Mouse (Mus musculus) midbrain, embryonic 16.5 days (tissue): ENCODE results near the gene AI481877. TPM values are rescaled to one million over a fixed set of nuclear protein-coding genes. Genes with fewer than 3 reads are reported as not detected.

Source experiments
- ATAC-seq: fragments of 200-750 bp; cut with Nextera tagmentation; 2 replicates; pipeline ENCODE4 v1.8.0; 2017; ENCODE audit warnings: moderate TSS enrichment
- H3K27ac ChIP-seq: fragments of 300-500 bp; sonication (generic); 2 replicates; pipeline ENCODE4 v1.5.1; 2014; ENCODE audit warnings: mild to moderate bottlenecking, low read length, mixed read lengths
- H3K27me3 ChIP-seq: fragments of 300-500 bp; sonication (generic); 2 replicates; pipeline ENCODE4 v1.6.1; 2014; ENCODE audit warnings: low read depth, low read length, mixed read lengths; ENCODE audit not compliant: control insufficient read depth, insufficient read depth
- H3K36me3 ChIP-seq: fragments of 300-500 bp; sonication (generic); 2 replicates; pipeline ENCODE4 v1.6.1; 2014; ENCODE audit warnings: mild to moderate bottlenecking, low read length, moderate library complexity, mixed read lengths; ENCODE audit not compliant: control insufficient read depth, insufficient read depth
- H3K4me1 ChIP-seq: fragments of 300-500 bp; sonication (generic); 2 replicates; pipeline ENCODE4 v1.6.1; 2014; ENCODE audit warnings: mild to moderate bottlenecking, low read length, mixed read lengths; ENCODE audit not compliant: control insufficient read depth, insufficient read depth
- H3K4me2 ChIP-seq: fragments of 300-500 bp; sonication (generic); 2 replicates; pipeline ENCODE4 v1.6.1; 2014; ENCODE audit warnings: mild to moderate bottlenecking, low read length, mixed read lengths
- H3K4me3 ChIP-seq: fragments of 300-500 bp; sonication (generic); 2 replicates; pipeline ENCODE4 v1.5.1; 2014; ENCODE audit warnings: low read depth, mild to moderate bottlenecking, low read length, moderate library complexity, mixed read lengths
- H3K9ac ChIP-seq: fragments of 300-500 bp; sonication (generic); 2 replicates; pipeline ENCODE4 v1.6.1; 2014; ENCODE audit warnings: low read depth, low read length, mixed read lengths
- H3K9me3 ChIP-seq: fragments of 300-500 bp; sonication (generic); replicated peaks from 2 replicates; pipeline ENCODE4 v1.6.1; 2014; ENCODE audit warnings: mild to moderate bottlenecking, low read length, mixed read lengths; ENCODE audit not compliant: control insufficient read depth, poor library complexity, severe bottlenecking
- WGBS: fragments of 180-500 bp; shearing (Covaris S2); extraction: QIAGEN DNeasy Blood & Tissue Kit; methylation state at CpG from one replicate; pipeline ENCODE4 v1.1.7; 2014; 5-methylcytosine and 5-hydroxymethylcytosine counted together
- polyA plus RNA-seq: library from polyadenylated mRNA; unstranded; fragments of >200 nt; fragmentation: Nextera tagmentation; extraction: Ambion mirVana; gene quantifications from 2 replicates; pipeline ENCODE4 v1.2.1, GENCODE M21; 2015

Gene AI481877
- polyA plus RNA-seq, 1 experiment from 2014 or later, result not detected

GRCm38 (mm10) chr4:59107886-59108285 lies 30.9 kb downstream of the AI481877 start:
- no peak overlapping the region for H3K27ac ChIP-seq
- H3K4me1 ChIP-seq, result no peaks in the 10 kb centered on the region
- no peaks in the 10 kb centered on the region for H3K36me3 ChIP-seq
- H3K27me3 ChIP-seq, result no peaks in the 10 kb centered on the region
- H3K4me2 ChIP-seq, result no peak overlapping the region
- no peak overlapping the region for H3K9ac ChIP-seq
- no peaks in the 10 kb centered on the region for H3K9me3 ChIP-seq
- ATAC-seq, result no peak
- 73% methylated on average over 2 of the region's 2 CpGs for WGBS
- H3K4me3 ChIP-seq, result no peak overlapping the region

- 83% methylated on average over 5 of the region's 5 CpGs for WGBS
Observed at GRCm38 (mm10) chr4:59106661-59107060, 32.1 kb downstream of the AI481877 start.

GRCm38 (mm10) chr4:59104166-59104565 lies 34.6 kb downstream of the AI481877 start:
- H3K4me1 ChIP-seq, result no peaks in the 10 kb centered on the region
- no peak overlapping the region for H3K4me3 ChIP-seq
- no peak for ATAC-seq
- 91% methylated on average over 2 of the region's 2 CpGs for WGBS
- H3K27ac ChIP-seq, result no peak overlapping the region
- no peaks in the 10 kb centered on the region for H3K36me3 ChIP-seq
- H3K9ac ChIP-seq, result no peak overlapping the region
- H3K27me3 ChIP-seq, result no peaks in the 10 kb centered on the region
- no peaks in the 10 kb centered on the region for H3K9me3 ChIP-seq
- no peak overlapping the region for H3K4me2 ChIP-seq

More at GRCm38 (mm10) chr4:59106661-59107060, 32.1 kb downstream of the AI481877 start:
- Histone ChIP-seq H3K27me3 (no peaks in the 10 kb centered on the region), H3K36me3 (no peaks in the 10 kb centered on the region), H3K4me3 (no peak overlapping the region), H3K4me2 (no peak overlapping the region), H3K27ac (no peak overlapping the region), H3K4me1 (no peaks in the 10 kb centered on the region), H3K9ac (no peak overlapping the region), H3K9me3 (no peaks in the 10 kb centered on the region)
- no peak for ATAC-seq

- Histone ChIP-seq H3K4me3 (no peak overlapping the region), H3K4me2 (no peak overlapping the region), H3K27ac (no peak overlapping the region), H3K9ac (no peak overlapping the region), H3K4me1 (no peaks in the 10 kb centered on the region), H3K27me3 (no peaks in the 10 kb centered on the region), H3K9me3 (no peaks in the 10 kb centered on the region), H3K36me3 (no peaks in the 10 kb centered on the region)
- ATAC-seq, result peak; percentile 94
Observed at GRCm38 (mm10) chr4:59096393-59096792, 42.4 kb downstream of the AI481877 start.

- Histone ChIP-seq H3K27me3 (no peaks in the 10 kb centered on the region), H3K36me3 (no peaks in the 10 kb centered on the region), H3K4me2 (no peak overlapping the region), H3K4me1 (no peaks in the 10 kb centered on the region), H3K27ac (no peak overlapping the region), H3K9ac (no peak overlapping the region), H3K9me3 (no peaks in the 10 kb centered on the region), H3K4me3 (no peak overlapping the region)
- no peak for ATAC-seq
- WGBS, result 52% methylated on average over 1 of the region's 1 CpGs
Observed at GRCm38 (mm10) chr4:59089391-59089790, 49.4 kb downstream of the AI481877 start.

GRCm38 (mm10) chr4:59083430-59083829 lies 55.4 kb downstream of the AI481877 start:
- Histone ChIP-seq H3K9ac (no peak overlapping the region), H3K27me3 (no peaks in the 10 kb centered on the region), H3K4me3 (no peak overlapping the region), H3K27ac (no peak overlapping the region), H3K4me2 (no peak overlapping the region), H3K9me3 (no peaks in the 10 kb centered on the region), H3K4me1 (no peaks in the 10 kb centered on the region), H3K36me3 (no peaks in the 10 kb centered on the region)
- ATAC-seq, result no peak
- 80% methylated on average over 2 of the region's 2 CpGs for WGBS

- no peak for ATAC-seq
- H3K36me3 ChIP-seq, result no peaks in the 10 kb centered on the region
- no peaks in the 10 kb centered on the region for H3K4me1 ChIP-seq
- no peak overlapping the region for H3K9ac ChIP-seq
- 28% methylated on average over 3 of the region's 3 CpGs for WGBS
- no peak overlapping the region for H3K4me3 ChIP-seq
- H3K4me2 ChIP-seq, result no peak overlapping the region
- no peaks in the 10 kb centered on the region for H3K27me3 ChIP-seq
- H3K9me3 ChIP-seq, result no peaks in the 10 kb centered on the region
- H3K27ac ChIP-seq, result no peak overlapping the region
Observed at GRCm38 (mm10) chr4:59069276-59069675, 69.5 kb downstream of the AI481877 start.

GRCm38 (mm10) chr4:59062526-59062925 lies 76.3 kb downstream of the AI481877 start:
- WGBS, result 74% methylated on average over 12 of the region's 12 CpGs
- no peaks in the 10 kb centered on the region for H3K4me1 ChIP-seq
- H3K9ac ChIP-seq, result no peak overlapping the region
- no peak overlapping the region for H3K4me2 ChIP-seq
- no peak for ATAC-seq
- H3K27me3 ChIP-seq, result no peaks in the 10 kb centered on the region
- H3K4me3 ChIP-seq, result no peak overlapping the region
- H3K27ac ChIP-seq, result no peak overlapping the region
- H3K9me3 ChIP-seq, result no peaks in the 10 kb centered on the region
- H3K36me3 ChIP-seq, result no peaks in the 10 kb centered on the region

GRCm38 (mm10) chr4:59057929-59058328 lies 80.9 kb downstream of the AI481877 start:
- Histone ChIP-seq H3K4me2 (no peak overlapping the region), H3K36me3 (no peaks in the 10 kb centered on the region), H3K9me3 (no peaks in the 10 kb centered on the region), H3K27ac (no peak overlapping the region), H3K4me1 (no peaks in the 10 kb centered on the region), H3K27me3 (no peaks in the 10 kb centered on the region), H3K9ac (no peak overlapping the region), H3K4me3 (no peak overlapping the region)
- no peak for ATAC-seq
- 88% methylated on average over 3 of the region's 3 CpGs for WGBS

GRCm38 (mm10) chr4:59051081-59051480 lies 87.7 kb downstream of the AI481877 start:
- Histone ChIP-seq H3K27ac (no peak overlapping the region), H3K9me3 (no peaks in the 10 kb centered on the region), H3K4me2 (no peak overlapping the region), H3K4me1 (no peaks in the 10 kb centered on the region), H3K27me3 (no peaks in the 10 kb centered on the region), H3K4me3 (no peak overlapping the region), H3K36me3 (no peaks in the 10 kb centered on the region), H3K9ac (no peak overlapping the region)
- 96% methylated on average over 1 of the region's 1 CpGs for WGBS
- ATAC-seq, result no peak
